Mouse (Mus musculus): ENCODE results near the gene Trappc1. TPM values are rescaled to one million over a fixed set of nuclear protein-coding genes. Genes with fewer than 3 reads are reported as not detected.

Gene Trappc1
- polyA plus RNA-seq, 1 experiment from 2014 or later: 131 TPM

- H3K27ac ChIP-seq (ENCODE audit: low read length): peak overlapping the region; percentile 100
- H3K4me3 ChIP-seq (replicated peaks; ENCODE audit: low read length): peak overlapping the region; percentile 85
- no peaks in the 10 kb centered on the region for H3K27me3 ChIP-seq (ENCODE audit: control insufficient read depth, insufficient read depth, low read length)
- peak overlapping the region; percentile 84 for H3K9ac ChIP-seq (ENCODE audit: low read length)
- H3K4me1 ChIP-seq (ENCODE audit: control insufficient read depth, insufficient read depth, low read length): peaks cover 31% of the 10 kb centered on the region
- 16% methylated on average over 6 of the region's 6 CpGs for WGBS
- H3K9me3 ChIP-seq (replicated peaks; ENCODE audit: control insufficient read depth, low read length): no peaks in the 10 kb centered on the region
- H3K4me2 ChIP-seq (ENCODE audit: low read depth, low read length): peak overlapping the region; percentile 95
- peaks cover 19% of the 10 kb centered on the region; the same call in 1 of the 2 replicates for H3K36me3 ChIP-seq (ENCODE audit: control insufficient read depth, insufficient read depth, low read length)
- peak; percentile 28; the same call in 1 of the 2 replicates for ATAC-seq (ENCODE audit: insufficient read depth, low FRiP score)
These were observed 41.9 kb downstream of the Trappc1 start for GRCm38 (mm10) chr11:69365722-69366121.

- Histone ChIP-seq H3K4me2 (ENCODE audit: low read depth, low read length) (peak overlapping the region; percentile 95), H3K27ac (ENCODE audit: low read length) (peak overlapping the region; percentile 100), H3K9me3 (replicated peaks; ENCODE audit: control insufficient read depth, low read length) (no peaks in the 10 kb centered on the region), H3K4me3 (replicated peaks; ENCODE audit: low read length) (peak overlapping the region; percentile 85), H3K27me3 (ENCODE audit: control insufficient read depth, insufficient read depth, low read length) (no peaks in the 10 kb centered on the region), H3K4me1 (ENCODE audit: control insufficient read depth, insufficient read depth, low read length) (peaks cover 37% of the 10 kb centered on the region), H3K36me3 (ENCODE audit: control insufficient read depth, insufficient read depth, low read length) (peaks cover 14% of the 10 kb centered on the region; the same call in 1 of the 2 replicates), H3K9ac (ENCODE audit: low read length) (peak overlapping the region; percentile 84)
- WGBS: under 1% methylated on average over 26 of the region's 26 CpGs
- ATAC-seq (ENCODE audit: insufficient read depth, low FRiP score): peak; percentile 87
These were observed 42.5 kb downstream of the Trappc1 start for GRCm38 (mm10) chr11:69366157-69366854.

GRCm38 (mm10) chr11:69366855-69367615 lies 43.3 kb downstream of the Trappc1 start:
- ATAC-seq (ENCODE audit: insufficient read depth, low FRiP score): no peak
- peak overlapping the region; percentile 85 for H3K4me3 ChIP-seq (replicated peaks; ENCODE audit: low read length)

DNA sequence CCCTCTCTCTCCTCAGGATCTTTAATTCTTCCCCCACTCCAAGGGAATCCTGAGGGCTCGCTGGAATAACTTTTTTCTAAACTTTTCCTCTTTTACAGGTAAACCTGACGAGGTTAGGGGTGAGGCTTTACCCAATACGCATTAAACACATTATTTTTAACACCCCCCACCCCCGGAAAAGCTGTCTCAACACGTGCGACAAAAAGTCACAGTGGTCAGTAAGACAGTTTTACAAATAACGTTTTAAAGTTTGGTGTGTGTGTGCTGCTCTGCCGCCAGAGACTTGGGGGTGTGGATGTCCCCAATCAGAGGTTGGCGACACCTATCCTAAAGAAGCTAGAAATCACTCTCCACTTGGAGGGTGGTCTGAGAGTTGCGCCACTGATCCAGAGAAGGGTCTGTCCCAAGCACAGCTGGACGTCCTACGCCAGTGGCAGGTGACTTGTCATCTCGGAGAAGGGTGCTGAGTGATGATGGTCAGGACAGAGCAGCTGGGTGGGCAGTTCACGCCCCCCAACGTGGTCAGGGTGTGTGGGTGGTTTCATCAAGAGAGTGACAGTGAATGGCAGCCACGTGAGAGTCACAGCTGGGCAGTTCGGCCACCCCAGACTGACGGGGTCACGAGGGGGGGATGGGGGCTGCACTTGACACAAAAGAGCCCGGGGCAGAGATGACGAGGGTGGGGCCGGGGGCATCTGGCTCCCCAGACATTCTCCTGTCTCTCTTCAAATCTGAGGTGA lies 44.0 kb downstream of the Trappc1 start:
- under 1% methylated on average over 22 of the region's 22 CpGs for WGBS
- Histone ChIP-seq H3K9ac (ENCODE audit: low read length) (peak overlapping the region; percentile 99), H3K27me3 (ENCODE audit: control insufficient read depth, insufficient read depth, low read length) (no peaks in the 10 kb centered on the region), H3K36me3 (ENCODE audit: control insufficient read depth, insufficient read depth, low read length) (peaks cover 5% of the 10 kb centered on the region; the same call in 1 of the 2 replicates), H3K27ac (ENCODE audit: low read length) (peak overlapping the region; percentile 100), H3K4me2 (ENCODE audit: low read depth, low read length) (peak overlapping the region; percentile 95), H3K9me3 (replicated peaks; ENCODE audit: control insufficient read depth, low read length) (no peaks in the 10 kb centered on the region), H3K4me1 (ENCODE audit: control insufficient read depth, insufficient read depth, low read length) (peaks cover 52% of the 10 kb centered on the region), H3K4me3 (replicated peaks; ENCODE audit: low read length) (peak overlapping the region; percentile 85)
- ATAC-seq (ENCODE audit: insufficient read depth, low FRiP score): no peak

More at GRCm38 (mm10) chr11:69366855-69367615, 43.3 kb downstream of the Trappc1 start:
- H3K36me3 ChIP-seq (ENCODE audit: control insufficient read depth, insufficient read depth, low read length): peaks cover 9% of the 10 kb centered on the region; the same call in 1 of the 2 replicates
- peak overlapping the region; percentile 99 for H3K9ac ChIP-seq (ENCODE audit: low read length)
- peak overlapping the region; percentile 100 for H3K27ac ChIP-seq (ENCODE audit: low read length)
- peak overlapping the region; percentile 95 for H3K4me2 ChIP-seq (ENCODE audit: low read depth, low read length)
- H3K9me3 ChIP-seq (replicated peaks; ENCODE audit: control insufficient read depth, low read length): no peaks in the 10 kb centered on the region
- WGBS: under 1% methylated on average over 22 of the region's 22 CpGs
- no peaks in the 10 kb centered on the region for H3K27me3 ChIP-seq (ENCODE audit: control insufficient read depth, insufficient read depth, low read length)
- H3K4me1 ChIP-seq (ENCODE audit: control insufficient read depth, insufficient read depth, low read length): peaks cover 44% of the 10 kb centered on the region

GRCm38 (mm10) chr11:69368356-69369214 lies 44.8 kb downstream of the Trappc1 start:
- Histone ChIP-seq H3K27me3 (ENCODE audit: control insufficient read depth, insufficient read depth, low read length) (no peaks in the 10 kb centered on the region), H3K4me2 (ENCODE audit: low read depth, low read length) (peak overlapping the region; percentile 95), H3K4me3 (replicated peaks; ENCODE audit: low read length) (peak overlapping the region; percentile 85), H3K9me3 (replicated peaks; ENCODE audit: control insufficient read depth, low read length) (no peaks in the 10 kb centered on the region), H3K4me1 (ENCODE audit: control insufficient read depth, insufficient read depth, low read length) (peaks cover 58% of the 10 kb centered on the region), H3K9ac (ENCODE audit: low read length) (peak overlapping the region; percentile 99), H3K27ac (ENCODE audit: low read length) (peak overlapping the region; percentile 100), H3K36me3 (ENCODE audit: control insufficient read depth, insufficient read depth, low read length) (no peaks in the 10 kb centered on the region)
- ATAC-seq (ENCODE audit: insufficient read depth, low FRiP score): no peak
- whole genome bisulfite sequencing: under 1% methylated on average over 80 of the region's 106 CpGs

DNA sequence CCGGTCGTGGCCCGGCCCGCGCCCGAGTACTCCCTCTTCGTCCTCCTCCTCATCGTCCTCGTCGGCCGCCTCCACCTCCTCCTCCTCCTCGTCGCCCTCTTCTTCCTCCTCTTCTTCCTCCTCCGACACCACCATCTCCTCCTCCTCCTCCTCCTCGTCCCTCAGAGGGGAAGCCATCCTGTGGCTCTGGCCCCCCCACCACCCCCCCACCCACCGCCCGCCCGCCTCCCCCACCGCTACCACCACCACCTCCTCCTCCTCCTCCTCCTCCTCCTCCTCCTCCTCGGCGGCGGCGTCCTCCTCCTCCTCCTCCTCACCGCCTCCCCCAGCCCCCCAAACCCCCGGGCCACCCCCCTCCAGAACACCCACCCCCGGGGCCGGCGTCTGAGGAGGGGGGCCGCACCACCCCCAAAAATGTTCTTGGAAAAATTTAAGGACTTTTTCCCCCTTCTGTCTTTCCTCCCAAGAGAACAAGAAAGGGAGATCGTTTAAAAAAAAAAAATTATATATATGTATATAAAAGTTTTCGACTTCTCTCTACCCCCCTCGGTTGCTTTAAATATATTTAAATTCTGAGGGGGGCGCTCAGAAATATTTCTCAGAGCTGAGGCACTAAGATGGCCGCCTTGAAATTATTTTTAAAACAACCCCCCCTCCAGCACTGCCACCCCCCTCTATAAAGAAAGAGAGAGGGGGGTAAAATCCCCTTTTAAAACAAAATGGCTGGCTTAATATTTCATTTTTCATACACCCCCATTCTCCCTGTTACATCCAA lies 45.6 kb downstream of the Trappc1 start, which contains the start of gene Chd3:
Chd3 (minus strand) TSS at position 192 of the 775 bp plus-strand sequence.
- under 1% methylated on average over 20 of the region's 34 CpGs for WGBS
- H3K27me3 ChIP-seq (ENCODE audit: control insufficient read depth, insufficient read depth, low read length): no peaks in the 10 kb centered on the region
- peaks cover 51% of the 10 kb centered on the region for H3K4me1 ChIP-seq (ENCODE audit: control insufficient read depth, insufficient read depth, low read length)
- H3K36me3 ChIP-seq (ENCODE audit: control insufficient read depth, insufficient read depth, low read length): no peaks in the 10 kb centered on the region
- H3K4me2 ChIP-seq (ENCODE audit: low read depth, low read length): peak within 1 kb of the TSS; percentile 95
- peak within 1 kb of the TSS; percentile 85 for H3K4me3 ChIP-seq (replicated peaks; ENCODE audit: low read length)
- peak within 1 kb of the TSS; percentile 100 for H3K27ac ChIP-seq (ENCODE audit: low read length)
- ATAC-seq (ENCODE audit: insufficient read depth, low FRiP score): no peak
- H3K9me3 ChIP-seq (replicated peaks; ENCODE audit: control insufficient read depth, low read length): no peaks in the 10 kb centered on the region
- H3K9ac ChIP-seq (ENCODE audit: low read length): peak within 1 kb of the TSS; percentile 99

GRCm38 (mm10) chr11:69369990-69370816 lies 46.4 kb downstream of the Trappc1 start:
- H3K9ac ChIP-seq (ENCODE audit: low read length): peak overlapping the region; percentile 99; the same call in 1 of the 2 replicates
- H3K4me2 ChIP-seq (ENCODE audit: low read depth, low read length): peak overlapping the region; percentile 95
- peak overlapping the region; percentile 85 for H3K4me3 ChIP-seq (replicated peaks; ENCODE audit: low read length)

More at GRCm38 (mm10) chr11:69369990-69370816, 46.4 kb downstream of the Trappc1 start:
- no peak for ATAC-seq (ENCODE audit: insufficient read depth, low FRiP score)
- WGBS: 13% methylated on average over 2 of the region's 2 CpGs
- no peaks in the 10 kb centered on the region for H3K27me3 ChIP-seq (ENCODE audit: control insufficient read depth, insufficient read depth, low read length)
- H3K9me3 ChIP-seq (replicated peaks; ENCODE audit: control insufficient read depth, low read length): no peaks in the 10 kb centered on the region
- peaks cover 43% of the 10 kb centered on the region for H3K4me1 ChIP-seq (ENCODE audit: control insufficient read depth, insufficient read depth, low read length)
- H3K27ac ChIP-seq (ENCODE audit: low read length): peak overlapping the region; percentile 100
- no peaks in the 10 kb centered on the region for H3K36me3 ChIP-seq (ENCODE audit: control insufficient read depth, insufficient read depth, low read length)

Data from stomach, embryonic 16.5 days (tissue).